Mouse (Mus musculus) cerebellum, adult 2 months (tissue): Measurements from ENCODE around the gene Serping1. TPM values are rescaled to one million over a fixed set of nuclear protein-coding genes. Genes with fewer than 3 reads are reported as not detected.

ENCODE experiments used
- DNase-seq, 2 experiments: peaks; one replicate each; pipeline ENCODE4 v3.0.0; 2021
- H3K27ac ChIP-seq: fragments of 200-500 bp; 2 replicates; pipeline ENCODE4 v1.5.1; 2012; ENCODE audit warnings: low read length, control low read depth, inconsistent platforms; ENCODE audit not compliant: insufficient read depth
- H3K27me3 ChIP-seq: fragments of 200-500 bp; 2 replicates; pipeline ENCODE4 v1.6.1; 2012; ENCODE audit warnings: inconsistent platforms, mild to moderate bottlenecking, low read length, moderate library complexity; ENCODE audit not compliant: control insufficient read depth, insufficient read depth
- H3K4me1 ChIP-seq: fragments of 200-500 bp; 2 replicates; pipeline ENCODE4 v1.6.1; 2011; ENCODE audit warnings: low read length; ENCODE audit not compliant: control insufficient read depth, insufficient read depth
- H3K4me3 ChIP-seq: fragments of 200-500 bp; replicated peaks from 2 replicates; pipeline ENCODE3; 2011; ENCODE audit warnings: mild to moderate bottlenecking, low read depth, low read length, control low read depth; ENCODE audit not compliant: insufficient read depth
- CTCF ChIP-seq: fragments of 200-500 bp; IDR thresholded peaks from 2 replicates; pipeline ENCODE4 v1.5.1; 2011; ENCODE audit warnings: low read depth, mild to moderate bottlenecking, control low read depth, low read length, moderate library complexity, borderline replicate concordance; ENCODE audit not compliant: insufficient read depth
- POLR2A ChIP-seq: fragments of 200-500 bp; IDR thresholded peaks from 2 replicates; pipeline ENCODE4 v1.6.1; 2011; ENCODE audit warnings: low read length, control low read depth, borderline replicate concordance; ENCODE audit not compliant: insufficient read depth
- WGBS: fragments of 180-500 bp; shearing (Covaris S2); methylation state at CpG from one replicate; pipeline ENCODE4 v1.1.7; 2018; 5-methylcytosine and 5-hydroxymethylcytosine counted together
- polyA plus RNA-seq: library from polyadenylated mRNA; depleted of rRNA; stranded (reverse); fragments of >200 nt; gene quantifications from 2 replicates; pipeline ENCODE4 v1.2.3, GENCODE M21; 2012; rRNA removed

Gene Serping1
- 19.6 and 22.6 TPM in 2 replicates for polyA plus RNA-seq

- no peak for DNase-seq
- 65% methylated on average over 9 of the region's 9 CpGs for WGBS
- Histone ChIP-seq H3K4me1 (peaks cover 4% of the 10 kb centered on the region; the same call in 1 of the 2 replicates), H3K27ac (peak within 1 kb of the TSS; percentile 31), H3K4me3 (peak within 1 kb of the TSS; percentile 14), H3K27me3 (no peaks in the 10 kb centered on the region)
- no peak for TF ChIP-seq POLR2A
- no peak for TF ChIP-seq CTCF
Observed at GRCm38 (mm10) chr2:84775241-84775640, at the start of gene Serping1. TSS of gene Serping1 (minus strand) at chr2:84775444.

- TF ChIP-seq POLR2A (no peak), CTCF (no peak)
- Histone ChIP-seq H3K27ac (no peak overlapping the region), H3K4me1 (no peaks in the 10 kb centered on the region; the same call in 1 of the 2 replicates), H3K4me3 (no peak overlapping the region), H3K27me3 (no peaks in the 10 kb centered on the region)
- 29% methylated on average over 2 of the region's 2 CpGs for WGBS
- DNase-seq: no peak
Observed at GRCm38 (mm10) chr2:84823237-84823636, 48.0 kb upstream of the Serping1 start.

- Histone ChIP-seq H3K27ac (no peak within 1 kb of the TSS), H3K27me3 (no peaks in the 10 kb centered on the region), H3K4me3 (no peak within 1 kb of the TSS), H3K4me1 (no peaks in the 10 kb centered on the region; the same call in 1 of the 2 replicates)
- TF ChIP-seq CTCF (no peak), POLR2A (no peak)
- DNase-seq: no peak
- WGBS: 62% methylated on average over 13 of the region's 13 CpGs
Observed at GRCm38 (mm10) chr2:84822552-84822951, 47.3 kb upstream of the Serping1 start, which contains the start of gene Smtnl1. TSS of gene Smtnl1 (minus strand) at chr2:84822652.

GRCm38 (mm10) chr2:84819861-84820260, 44.6 kb upstream of the Serping1 start:
- no peak for DNase-seq
- H3K4me1 ChIP-seq: no peaks in the 10 kb centered on the region
- H3K27ac ChIP-seq: no peak overlapping the region
- H3K27me3 ChIP-seq: no peaks in the 10 kb centered on the region
- WGBS: 51% methylated on average over 3 of the region's 3 CpGs
- H3K4me3 ChIP-seq: no peak overlapping the region
- TF ChIP-seq POLR2A (no peak), CTCF (no peak)

- 76% methylated on average over 6 of the region's 6 CpGs for WGBS
- no peak for DNase-seq
Observed at GRCm38 (mm10) chr2:84812676-84813075, 37.4 kb upstream of the Serping1 start.

GRCm38 (mm10) chr2:84811880-84812279, 36.6 kb upstream of the Serping1 start:
- 79% methylated on average over 7 of the region's 7 CpGs for WGBS
- Histone ChIP-seq H3K27ac (no peak overlapping the region), H3K4me3 (no peak overlapping the region), H3K27me3 (no peaks in the 10 kb centered on the region), H3K4me1 (no peaks in the 10 kb centered on the region)
- TF ChIP-seq POLR2A: no peak
- no peak for TF ChIP-seq CTCF
- no peak for DNase-seq

More at GRCm38 (mm10) chr2:84812676-84813075, 37.4 kb upstream of the Serping1 start:
- Histone ChIP-seq H3K27ac (no peak overlapping the region), H3K27me3 (no peaks in the 10 kb centered on the region), H3K4me3 (no peak overlapping the region), H3K4me1 (no peaks in the 10 kb centered on the region)
- TF ChIP-seq POLR2A (no peak), CTCF (no peak)

- peak overlapping the region; percentile 50 for H3K4me3 ChIP-seq
- 21% methylated on average over 26 of the region's 26 CpGs for WGBS
- DNase-seq: peak; percentile 73 to 76
- no peaks in the 10 kb centered on the region for H3K4me1 ChIP-seq
- no peak overlapping the region for H3K27ac ChIP-seq
- H3K27me3 ChIP-seq: no peaks in the 10 kb centered on the region
- TF ChIP-seq POLR2A (no peak), CTCF (peak; percentile 66)
Observed at GRCm38 (mm10) chr2:84810886-84811577, 35.8 kb upstream of the Serping1 start.

- H3K27me3 ChIP-seq: no peaks in the 10 kb centered on the region
- 71% methylated on average over 6 of the region's 6 CpGs for WGBS
- no peak overlapping the region for H3K27ac ChIP-seq
- DNase-seq: no peak
- TF ChIP-seq POLR2A: no peak
- no peak for TF ChIP-seq CTCF
- no peak overlapping the region for H3K4me3 ChIP-seq
- H3K4me1 ChIP-seq: no peaks in the 10 kb centered on the region
Observed at GRCm38 (mm10) chr2:84810526-84810885, 35.3 kb upstream of the Serping1 start.
